Mouse (Mus musculus) thymus, adult 2 months (tissue): ENCODE measurements around the gene Adrm1.

ENCODE experiments used
- CTCF ChIP-seq: fragments of 200-500 bp; IDR thresholded peaks from 2 replicates; pipeline ENCODE4 v1.5.1; 2012; ENCODE audit warnings: mild to moderate bottlenecking, control low read depth, low read length, moderate library complexity, borderline replicate concordance; ENCODE audit not compliant: control insufficient read depth, poor library complexity, insufficient read depth; ENCODE audit errors: extremely low read depth
- POLR2A ChIP-seq: fragments of 200-500 bp; IDR thresholded peaks from 2 replicates; pipeline ENCODE4 v1.6.1; 2012; ENCODE audit warnings: mild to moderate bottlenecking, low read length, control low read depth, moderate library complexity; ENCODE audit not compliant: control insufficient read depth, poor library complexity, insufficient read depth; ENCODE audit errors: extremely low read depth

GRCm38 (mm10) chr2:180225044-180225761 lies 53.9 kb downstream of the Adrm1 start:
- TF ChIP-seq POLR2A (no peak), CTCF (no peak)
